Mouse (Mus musculus) ovary, postnatal 14 days (tissue): Measurements from ENCODE around the gene Dcaf1.

Experiments
- DNase-seq: peaks from one replicate; pipeline ENCODE4 v3.0.0; 2022; ENCODE audit warnings: low spot score

Dcaf1 gene

DNA sequence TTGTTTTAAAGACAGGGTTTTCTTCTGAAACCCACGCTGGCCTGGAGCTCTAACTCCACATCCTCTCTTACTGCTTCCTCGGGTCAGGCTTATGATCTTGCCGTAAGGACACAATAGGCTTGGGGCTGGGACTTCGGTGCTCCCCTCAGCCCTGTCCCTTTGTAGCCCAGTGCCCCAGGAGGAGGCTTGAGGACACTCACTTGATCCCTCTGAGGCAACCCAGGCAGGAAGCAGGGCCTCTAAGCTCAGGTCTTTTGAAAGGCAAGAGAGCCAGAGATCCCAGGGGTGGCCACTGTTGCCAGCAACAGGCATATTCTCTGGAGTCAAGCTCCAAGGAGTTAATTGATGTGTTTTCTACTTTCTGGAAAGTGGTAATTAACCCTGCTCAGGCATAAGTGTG is 57.8 kb downstream of the Dcaf1 start:
- DNase-seq = no peak

DNA sequence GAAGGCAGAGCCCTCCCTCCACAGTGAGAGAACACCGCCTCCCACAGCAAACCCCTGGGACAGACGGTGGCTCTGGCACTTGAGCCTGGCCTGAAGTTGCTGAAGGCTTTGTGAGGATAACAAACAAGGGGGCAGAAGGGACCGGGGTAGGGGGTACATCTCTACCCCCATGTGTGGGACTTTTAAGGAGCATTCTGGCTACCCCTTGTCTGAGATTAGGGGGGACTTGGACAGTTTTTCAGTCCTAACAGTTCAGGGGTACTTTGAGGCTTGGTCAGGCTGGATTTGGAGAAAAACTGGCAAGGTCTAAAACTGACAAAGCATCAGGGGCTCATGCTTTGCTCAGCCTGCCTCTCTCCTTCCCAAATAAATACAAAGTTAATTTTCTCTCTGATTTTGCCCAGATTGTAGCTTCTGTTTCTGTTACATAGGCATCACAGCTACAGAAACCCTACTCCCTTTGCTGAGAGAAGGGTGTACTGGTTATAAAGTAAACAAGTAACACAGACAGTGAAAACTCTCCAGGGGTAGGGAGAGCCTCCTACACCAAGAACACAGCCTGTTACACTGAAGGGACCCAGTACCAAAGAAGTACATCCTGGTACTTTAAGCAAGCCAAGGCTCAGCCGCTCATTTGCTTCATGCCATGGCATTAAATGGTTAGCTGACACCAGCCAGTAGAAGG is 59.5 kb downstream of the Dcaf1 start:
- DNase-seq = no peak

DNA sequence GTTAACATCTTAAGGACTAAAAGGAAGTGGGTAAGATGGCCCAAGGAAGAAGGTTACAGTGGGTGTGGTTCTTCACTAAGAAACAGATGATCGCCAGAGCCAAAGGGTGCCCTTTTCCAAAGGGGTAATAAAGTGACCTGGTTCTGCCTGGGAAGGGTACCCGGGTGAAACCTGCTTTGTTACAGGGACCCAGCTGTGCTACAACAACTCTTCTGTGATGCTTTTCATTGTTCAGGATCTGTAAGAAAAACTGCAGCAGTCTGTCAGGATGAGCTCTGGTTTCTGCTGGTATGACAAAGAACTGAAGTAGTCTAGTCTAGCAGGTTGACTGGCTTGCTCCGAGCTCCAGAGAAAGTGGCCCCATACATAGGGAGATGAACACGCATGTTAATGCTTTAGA is 60.5 kb downstream of the Dcaf1 start:
- DNase-seq = no peak

DNA sequence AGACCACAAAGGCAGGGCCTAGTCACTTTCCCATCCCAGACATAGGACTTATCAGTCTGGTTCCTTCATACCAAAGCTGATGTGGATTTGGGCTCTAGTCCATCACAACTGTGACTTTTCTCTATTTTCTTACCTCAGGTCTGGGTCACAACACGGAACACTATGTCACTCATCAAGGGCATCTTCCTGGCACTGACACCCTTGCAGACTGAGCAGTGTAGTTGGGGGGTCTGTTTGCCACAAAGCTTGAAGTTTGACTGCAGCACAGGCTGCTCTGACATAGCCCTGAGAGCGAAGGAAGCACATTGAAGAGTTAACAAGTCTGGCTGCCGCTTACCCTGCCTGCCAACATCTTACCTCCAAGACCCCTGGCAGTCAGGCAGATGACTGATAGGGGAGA is 61.4 kb downstream of the Dcaf1 start:
- no peak for DNase-seq

DNA sequence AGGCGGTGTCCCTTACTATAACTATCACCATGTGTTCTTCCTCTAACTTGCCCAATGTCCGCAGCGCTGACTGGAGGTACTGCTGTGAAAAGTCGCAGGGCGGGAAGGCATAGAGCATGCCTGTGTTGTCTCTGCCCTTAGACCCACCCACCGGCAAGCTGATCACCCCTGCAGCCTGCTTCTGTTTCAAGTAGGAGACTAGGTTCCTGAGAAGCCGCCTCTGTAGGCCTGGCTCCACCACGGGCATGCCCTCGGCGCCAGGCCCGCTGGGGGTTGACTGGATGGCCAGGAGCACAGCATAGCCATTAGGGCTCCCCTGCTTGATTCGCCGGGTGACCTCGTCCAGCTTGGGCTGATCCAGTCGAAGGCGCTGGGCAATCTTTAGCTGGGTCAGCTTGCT is 62.6 kb downstream of the Dcaf1 start:
- no peak for DNase-seq

DNA sequence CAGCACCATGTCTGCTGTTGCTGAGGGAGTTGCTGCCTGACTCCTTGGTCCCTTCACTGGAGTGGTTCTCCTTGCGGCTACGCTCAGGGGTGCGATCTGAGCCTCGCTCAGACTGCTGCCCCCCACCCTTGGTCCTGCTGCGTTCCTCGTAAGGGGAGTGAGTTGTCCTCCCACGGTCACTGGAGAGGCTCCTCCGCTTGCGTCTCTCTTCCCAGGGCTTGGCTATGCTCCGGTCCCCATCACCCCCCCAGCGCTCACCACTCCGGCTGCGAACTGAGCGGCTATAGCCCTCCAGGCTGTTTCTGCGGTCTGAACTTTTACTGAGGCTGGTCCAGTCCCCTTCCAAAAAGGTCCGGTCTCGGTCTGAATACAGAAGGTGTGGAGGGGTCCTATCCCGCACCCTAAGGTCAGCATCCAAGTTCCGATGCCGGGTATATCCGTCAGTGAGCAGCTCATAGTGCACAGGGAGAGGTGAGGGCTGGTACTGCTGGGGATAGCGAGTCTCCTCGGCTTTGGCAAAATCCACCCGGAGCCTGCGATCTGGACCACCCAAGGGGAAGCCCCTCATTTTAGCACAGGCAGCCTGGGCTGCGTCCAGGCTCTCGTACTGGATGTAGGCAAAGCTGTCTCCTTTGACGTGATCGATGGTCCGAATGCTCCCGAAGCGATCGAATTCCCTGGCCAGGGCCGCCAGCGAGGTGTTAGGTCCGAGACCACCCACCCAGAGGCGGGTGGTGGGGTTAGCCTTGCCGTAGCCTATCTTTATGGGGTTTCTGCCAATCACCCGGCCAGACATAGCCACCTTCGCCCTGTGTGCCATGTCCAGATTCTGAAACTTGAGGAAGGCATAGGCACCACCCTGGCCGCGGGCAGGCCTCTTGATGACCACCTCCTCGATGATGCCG is 63.6 kb downstream of the Dcaf1 start:
- DNase-seq = no peak

DNA sequence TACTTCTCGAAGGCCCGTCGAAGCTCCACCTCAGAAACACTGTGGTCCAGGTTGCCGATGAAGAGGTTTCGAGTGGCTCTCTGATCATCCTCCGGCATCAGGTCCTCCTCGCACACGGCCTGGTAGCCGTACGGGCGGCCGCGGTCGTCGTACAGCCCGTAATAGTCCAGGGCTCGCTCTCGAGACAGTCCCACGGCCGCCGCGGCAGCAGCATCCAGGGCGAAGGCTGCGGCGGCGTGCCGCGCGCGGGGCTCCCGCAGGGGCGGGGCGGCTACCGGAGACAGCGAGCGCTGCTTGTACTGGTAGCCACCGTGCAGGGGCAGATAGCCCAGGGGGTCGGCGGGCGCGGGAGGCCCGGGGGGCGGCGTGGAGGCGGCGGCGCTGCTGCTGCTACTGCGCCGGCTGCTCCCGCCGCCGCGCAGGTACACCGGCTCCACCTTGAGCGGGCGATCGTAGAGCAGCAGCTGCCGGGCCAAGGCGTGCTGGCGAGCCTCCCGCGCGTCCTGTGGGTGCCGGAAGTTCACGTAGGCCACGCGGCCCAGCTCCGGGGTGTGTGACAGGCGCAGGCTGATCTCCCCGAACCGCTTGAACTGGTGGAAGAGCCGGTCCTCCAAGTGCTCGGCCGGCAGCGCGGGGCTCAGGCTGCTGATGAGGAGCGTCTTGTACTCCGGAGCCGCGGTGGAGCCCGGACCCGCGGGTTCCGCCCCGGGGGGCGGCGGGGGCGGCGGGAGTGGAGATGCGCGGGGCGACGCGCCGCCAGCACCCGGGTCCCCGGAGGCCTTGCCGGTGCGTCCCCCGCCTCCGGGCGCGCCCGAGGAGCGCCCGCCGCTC is 64.4 kb downstream of the Dcaf1 start:
- DNase-seq = no peak

DNA sequence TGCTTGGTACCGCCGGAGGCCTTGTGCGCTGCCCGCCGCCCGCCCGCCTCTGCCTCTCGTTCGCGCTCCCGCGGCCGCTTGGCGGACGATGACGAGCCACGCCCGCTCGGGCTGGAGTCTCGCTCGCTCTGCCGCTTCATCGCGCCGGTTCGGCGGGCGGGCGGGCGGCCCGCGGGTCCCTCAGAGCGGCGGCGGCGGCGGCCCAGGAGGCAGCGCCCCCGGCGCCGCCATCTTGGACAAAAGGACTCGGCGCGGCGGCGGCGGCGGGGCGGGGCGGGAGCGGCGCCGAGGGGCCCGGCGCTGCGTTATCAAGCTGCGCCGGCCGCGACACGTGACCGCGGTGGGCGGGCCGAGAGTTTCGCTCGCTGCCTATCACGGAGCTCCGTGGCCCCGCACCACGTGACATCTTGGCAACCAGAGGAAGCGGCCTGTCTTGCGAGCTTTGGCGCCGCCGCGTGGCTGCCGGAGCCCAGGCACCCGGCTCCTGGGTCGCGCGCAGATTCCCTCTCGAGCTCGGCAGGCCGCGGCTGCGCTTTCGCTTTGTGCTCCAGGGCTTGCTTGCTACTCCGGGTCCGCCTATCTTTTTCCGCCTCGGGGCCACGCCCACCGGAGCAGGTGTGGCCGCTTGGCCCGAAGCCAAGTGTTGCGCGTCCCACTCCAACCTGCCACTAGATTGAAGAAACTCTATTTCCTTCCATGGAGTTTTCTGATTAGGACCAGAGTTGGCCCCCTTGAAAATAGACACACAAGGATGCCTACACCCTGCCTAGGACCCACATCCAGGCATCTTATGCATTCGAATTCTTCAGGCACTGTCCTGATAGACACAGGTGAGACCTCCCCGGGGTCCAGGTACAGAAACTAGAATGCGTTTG is 65.4 kb downstream of the Dcaf1 start, which contains the start of gene Rbm15b:
TSS of gene Rbm15b (minus strand) at position 601 of the 875 bp plus-strand sequence.
- DNase-seq = peak; percentile 95

DNA sequence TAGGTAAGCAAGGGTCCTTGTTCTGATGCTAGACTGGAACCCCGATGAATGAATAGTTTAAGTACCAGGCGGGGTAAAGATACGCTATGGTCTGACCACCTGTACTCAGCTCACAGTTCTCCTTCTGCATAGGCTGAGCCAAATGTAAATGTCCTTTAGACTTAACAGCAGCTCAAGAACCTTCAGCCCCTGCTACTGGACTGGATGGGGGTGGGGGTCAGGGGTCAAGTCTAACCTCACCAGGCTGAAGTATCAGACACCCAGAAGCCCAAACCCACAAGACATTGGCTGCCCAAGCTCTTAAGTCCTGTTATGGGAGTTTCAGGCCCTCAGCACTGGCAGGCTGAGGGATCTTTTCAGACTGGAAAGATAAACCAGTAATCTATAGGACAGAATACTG is 66.7 kb downstream of the Dcaf1 start:
- DNase-seq = no peak

DNA sequence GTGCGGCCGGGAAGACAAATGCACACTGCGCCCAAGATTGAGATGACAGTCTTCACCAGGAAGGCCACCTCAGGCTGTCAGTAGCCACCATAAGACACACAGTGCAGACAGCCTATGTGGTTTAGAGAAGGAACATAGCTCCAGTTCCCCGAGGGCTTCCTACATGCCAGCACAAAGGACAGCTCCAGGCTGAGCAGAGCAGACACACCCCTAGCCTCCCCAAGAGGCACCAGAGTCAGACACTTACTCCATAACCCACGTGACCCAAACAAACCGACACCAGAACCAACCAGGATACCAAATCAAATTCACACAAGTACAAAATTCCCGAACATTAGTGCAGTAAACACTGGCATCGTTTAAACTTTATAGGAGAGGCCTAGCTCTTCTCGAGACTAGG is 67.6 kb downstream of the Dcaf1 start:
- DNase-seq = no peak

DNA sequence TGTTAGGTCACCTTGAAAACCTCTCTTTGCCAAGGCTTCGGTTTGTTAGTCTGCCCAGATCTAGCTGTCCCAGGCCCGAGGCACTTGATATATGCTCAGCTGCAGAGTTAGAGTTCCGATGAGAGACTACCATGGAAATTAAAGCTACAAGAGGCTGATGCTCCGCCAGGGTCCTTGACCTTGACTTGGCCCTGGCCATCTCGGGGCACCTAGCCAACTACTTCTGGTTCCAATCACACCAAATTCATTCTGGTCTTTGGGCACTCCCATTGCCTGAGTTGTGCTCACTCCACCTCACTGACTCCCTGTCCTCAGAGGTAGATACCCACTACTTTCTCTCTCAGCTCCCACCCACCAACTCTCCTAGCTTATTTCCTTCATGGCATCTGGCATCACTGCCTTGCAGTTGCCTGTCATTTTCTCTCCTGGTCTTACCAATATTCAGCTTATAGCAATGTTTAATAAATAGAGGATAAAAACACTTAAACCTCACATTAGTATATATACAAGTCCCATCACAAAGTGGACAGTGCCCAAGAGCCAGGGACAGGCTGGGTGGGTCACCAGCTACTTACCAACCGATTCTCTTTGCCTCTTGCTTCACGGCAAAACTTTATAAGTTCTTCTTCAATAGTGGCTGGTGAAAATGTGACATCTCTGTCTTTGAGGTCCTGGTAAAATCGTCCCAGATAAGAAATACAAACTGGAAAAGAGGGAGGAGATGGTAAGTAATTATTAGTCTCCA is 69.0 kb downstream of the Dcaf1 start:
- DNase-seq = no peak

DNA sequence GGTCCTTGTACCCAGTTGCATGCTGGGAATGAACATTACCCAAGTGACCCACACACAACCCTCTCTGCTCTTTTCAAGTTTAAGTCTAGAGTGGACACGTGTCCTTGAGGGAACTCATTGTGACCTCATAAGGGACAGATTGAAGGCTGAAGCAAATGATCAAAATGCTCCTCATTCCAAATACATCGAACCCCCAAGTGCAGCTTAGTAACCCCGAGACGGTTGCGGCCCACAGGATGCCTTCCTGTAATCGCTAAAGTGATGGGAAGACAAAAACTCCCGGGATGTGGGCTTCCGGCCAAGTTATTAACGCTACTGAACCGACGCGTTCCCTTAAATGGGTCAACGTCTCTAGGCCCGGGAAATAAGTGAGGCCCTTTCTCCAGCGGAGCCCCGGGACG is 69.7 kb downstream of the Dcaf1 start:
- no peak for DNase-seq

DNA sequence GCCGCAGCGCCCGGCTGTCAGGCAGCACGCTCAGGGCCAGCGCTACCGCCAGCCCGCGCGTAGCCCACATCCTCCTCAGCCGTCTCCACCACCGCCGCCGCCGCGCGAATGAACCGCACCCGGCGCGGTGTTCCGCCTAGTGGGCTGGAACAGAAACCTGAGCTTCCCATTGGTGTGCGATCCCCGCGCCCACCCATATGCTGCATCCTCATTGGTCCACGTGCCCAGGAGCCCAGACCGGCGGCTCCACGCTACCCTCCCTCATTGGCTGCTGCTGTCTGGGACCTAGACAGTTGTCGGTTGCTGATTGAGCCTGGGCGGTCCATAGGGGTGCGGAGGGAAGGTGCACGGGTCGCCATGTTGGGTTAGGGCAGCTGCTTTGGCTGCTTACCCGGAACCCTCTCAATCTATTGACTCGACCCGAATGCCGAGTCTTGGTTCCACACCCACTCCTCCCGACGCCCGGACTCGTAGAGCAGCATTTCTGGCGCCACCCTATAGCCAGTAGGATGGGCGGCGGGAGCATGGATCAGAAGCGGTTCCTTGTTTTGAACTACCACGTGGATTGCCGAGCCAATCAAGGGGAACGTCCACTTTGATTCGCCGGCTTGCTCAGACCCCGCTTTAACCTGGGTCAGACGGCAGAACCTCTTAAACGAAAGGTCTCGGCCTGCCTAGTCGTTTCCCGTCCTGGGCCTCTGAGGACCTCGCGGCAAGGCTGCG is 70.3 kb downstream of the Dcaf1 start, which contains the start of gene Manf:
TSS of gene Manf (minus strand) at position 151 of the 723 bp plus-strand sequence.
- DNase-seq = peak; percentile 91

DNA sequence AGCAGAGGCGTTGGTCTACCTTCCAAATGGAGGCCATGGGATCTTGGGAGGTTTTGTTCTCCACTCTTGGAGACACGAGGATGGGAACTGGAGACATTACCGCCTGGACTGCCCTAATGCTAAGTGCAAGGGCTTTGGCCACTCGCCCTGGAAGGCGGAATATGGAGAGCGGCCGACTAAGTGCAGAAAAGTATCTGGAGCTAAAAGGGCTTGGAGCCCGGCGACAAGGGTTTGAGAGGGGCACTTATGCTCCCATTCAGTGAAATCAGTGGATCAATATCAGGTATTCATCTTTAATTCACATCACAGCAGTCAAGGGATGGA is 70.8 kb downstream of the Dcaf1 start:
- DNase-seq = no peak

DNA sequence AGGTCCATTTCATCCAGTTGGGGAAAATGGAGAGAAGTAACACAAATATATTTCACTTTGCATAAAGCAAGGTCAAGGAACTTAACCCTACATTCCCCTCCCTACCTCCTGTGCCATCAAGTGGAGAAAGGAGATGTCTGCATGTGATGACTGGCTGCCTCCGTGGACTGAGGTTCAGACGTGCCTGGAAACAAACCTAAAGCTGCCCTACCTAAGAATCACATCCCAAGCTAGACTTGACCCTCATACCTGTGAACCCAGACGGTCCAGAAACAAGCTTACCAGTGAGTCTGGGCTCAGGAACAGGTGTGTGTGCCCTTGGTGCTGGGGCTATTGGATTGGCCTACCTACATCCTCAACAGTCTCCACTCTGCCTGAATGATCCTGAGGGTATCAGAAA is 71.7 kb downstream of the Dcaf1 start:
- DNase-seq = no peak

DNA sequence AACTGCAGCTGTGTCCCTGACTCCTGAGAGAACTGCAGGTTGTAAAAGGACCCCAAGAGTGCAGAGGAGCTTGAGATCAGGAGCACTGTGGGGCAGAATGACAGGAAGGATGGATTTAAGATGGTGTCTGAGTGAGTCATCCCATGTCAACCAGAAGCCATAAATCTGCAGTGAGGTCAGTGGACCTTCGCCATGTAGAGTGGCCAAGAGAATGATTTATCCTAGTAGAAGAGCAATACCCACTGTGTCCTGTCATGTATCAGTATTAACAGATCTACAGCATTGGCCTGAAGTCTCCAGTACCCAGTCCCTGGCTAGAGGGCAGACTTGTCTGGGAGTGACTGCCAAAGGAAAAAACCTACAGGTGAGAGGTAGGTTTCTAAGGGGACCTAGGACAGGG is 77.2 kb downstream of the Dcaf1 start:
- no peak for DNase-seq

DNA sequence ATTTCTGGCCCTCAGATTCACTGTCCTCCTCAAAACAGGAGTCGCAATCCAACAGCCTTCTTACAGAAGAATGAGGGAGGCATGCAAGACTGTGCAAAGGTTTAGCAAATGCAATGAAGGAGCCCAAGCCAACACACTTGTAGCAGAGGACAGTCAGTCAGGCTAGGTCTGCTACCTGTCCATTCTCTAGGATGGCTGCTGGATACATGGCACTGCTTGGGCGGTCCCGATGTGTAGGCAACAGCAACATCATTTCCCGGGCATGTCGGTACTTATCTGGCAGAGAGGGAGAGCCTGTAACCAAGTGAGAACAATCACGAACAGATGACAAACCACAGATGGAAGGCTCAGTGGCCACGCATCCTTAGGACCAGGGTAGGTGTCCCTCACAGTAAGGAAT is 79.9 kb downstream of the Dcaf1 start:
- no peak for DNase-seq

DNA sequence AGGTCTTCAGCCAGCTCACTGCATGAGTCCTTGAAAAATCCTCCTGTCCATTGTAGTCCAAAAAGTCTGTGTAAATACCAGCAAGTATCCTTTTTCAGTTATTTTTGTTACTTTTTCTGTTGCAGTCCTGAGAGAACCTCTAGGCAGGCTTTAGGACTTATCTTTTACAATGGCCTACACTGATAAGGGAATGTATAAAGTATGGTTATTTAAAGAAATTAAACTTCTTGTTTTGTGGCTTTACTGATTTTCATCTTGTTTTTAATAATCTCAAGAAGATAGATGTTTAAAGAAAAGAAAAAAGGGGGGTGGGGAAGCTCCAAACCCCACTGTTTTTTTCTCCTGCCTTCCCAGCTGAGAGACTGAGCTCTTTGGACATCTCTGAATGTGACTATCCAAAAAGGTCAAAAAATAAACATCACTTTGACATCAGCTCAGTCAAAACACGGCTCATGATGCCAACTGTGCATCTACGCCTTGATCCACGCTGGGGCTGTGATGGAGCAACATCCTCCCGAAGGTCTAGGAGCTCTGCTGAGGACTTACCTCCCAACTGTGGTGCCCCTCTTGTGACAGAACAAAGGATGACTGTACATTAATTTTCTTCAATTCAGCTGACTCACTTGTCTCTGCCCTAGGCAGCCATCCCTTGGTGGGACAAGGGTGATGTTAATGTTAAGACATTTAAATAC is 81.6 kb downstream of the Dcaf1 start:
- no peak for DNase-seq

DNA sequence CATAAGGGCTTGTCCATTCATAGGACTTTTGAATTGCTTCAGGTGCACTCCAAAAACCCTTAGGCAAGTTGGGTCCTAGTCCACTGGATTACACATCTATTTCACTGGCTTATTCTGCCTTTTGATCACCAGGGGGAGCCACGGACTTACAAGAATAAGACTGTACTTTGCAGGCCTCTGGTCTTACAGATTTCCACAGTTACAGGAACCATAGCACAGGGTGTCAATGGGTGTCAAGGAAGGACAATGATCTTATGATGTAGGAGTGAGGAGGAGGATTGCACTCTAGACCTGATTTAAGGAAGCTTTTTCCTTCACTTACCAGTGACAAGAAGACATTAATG is 82.1 kb downstream of the Dcaf1 start:
- no peak for DNase-seq

DNA sequence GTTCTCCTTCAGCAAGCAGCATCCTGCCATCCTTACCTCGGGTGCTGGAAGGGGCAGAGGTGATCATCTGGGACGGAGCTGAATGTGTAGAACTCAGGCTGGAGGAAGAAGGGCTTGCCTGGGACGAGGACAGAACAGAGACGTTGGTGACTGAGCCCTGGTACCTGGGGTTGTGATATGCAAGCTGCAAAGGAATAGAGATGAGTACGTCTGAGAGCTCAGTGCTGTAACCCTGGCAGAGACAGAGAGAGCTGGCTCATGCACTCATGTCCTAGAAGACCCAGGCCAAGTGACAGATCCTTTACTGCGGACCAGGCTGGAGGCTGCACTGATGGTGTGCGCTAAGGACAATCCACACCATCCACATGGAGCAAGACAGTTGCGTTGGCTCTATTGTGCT is 84.9 kb downstream of the Dcaf1 start:
- DNase-seq = no peak
